Mouse (Mus musculus) adrenal gland, postnatal 10 days (tissue): ENCODE measurements at regions not wholly inside any gene's neighbourhood (a gene's known extent, or its start where the extent isn't known, plus 50 kb on each side); places are given as distances from the start of the nearest gene placed in this dataset.
A peak's percentile ranks its signal among the peaks of the same experiment; 100 is the strongest.

ENCODE experiments used
- DNase-seq: peaks from one replicate; pipeline ENCODE4 v3.0.0; 2021; ENCODE audit warnings: mixed read lengths

GRCm38 (mm10) chr13:68167826-68168225 is 304.7 kb downstream of the BC048507 start:
- DNase-seq: peak; percentile 57

- DNase-seq: peak; percentile 0
These were observed 310.3 kb downstream of the BC048507 start for GRCm38 (mm10) chr13:68173456-68173855.
